Mouse (Mus musculus): Measurements from ENCODE around the gene Vps4b.

DNA sequence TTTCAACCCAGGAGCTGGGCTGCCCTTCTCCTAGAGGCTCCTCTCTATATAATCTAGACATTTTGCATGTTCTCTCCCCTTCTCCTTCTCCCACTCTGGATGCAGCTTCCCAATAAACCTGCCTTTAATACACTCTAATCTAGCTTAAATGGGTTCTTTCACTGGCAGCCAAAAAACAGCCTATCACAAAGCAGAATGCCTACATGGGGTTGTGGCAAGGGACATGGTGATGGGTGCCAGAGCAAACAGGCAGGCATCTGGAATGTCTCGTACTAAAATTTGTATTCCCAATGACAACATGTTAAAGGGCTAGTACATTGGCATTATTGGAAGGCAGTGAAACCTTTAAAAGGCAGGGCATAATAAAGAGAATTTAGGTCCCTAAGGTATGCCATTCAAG is 45.9 kb downstream of the Vps4b start:
- no peak for TF ChIP-seq CTCF (IDR thresholded peaks at IDR 0.05; ENCODE audit: low read depth, low read length)
- no peak for TF ChIP-seq POLR2A (IDR thresholded peaks at IDR 0.05; ENCODE audit: extremely low read depth, insufficient read depth, low read length)
